Mouse (Mus musculus) CD4-positive helper T cell, adult 2 months (primary cell): ENCODE data around the gene Cul3.
A peak's percentile ranks its signal among the peaks of the same experiment; 100 is the strongest.
"Not testable (repeated sequence)": the region's sequence is repeated elsewhere in the genome, so short reads cannot be mapped to it uniquely, and the experiment has no call there.

Source experiments
- DNase-seq: peaks from one replicate; pipeline ENCODE4 v3.0.0-alpha.2; 2012; ENCODE audit warnings: low read depth, missing footprints, low spot score

The Cul3 gene

GRCm38 (mm10) chr1:80340436-80341376, at the start of gene Cul3:
Cul3 (minus strand) TSS chr1:80340480.
- DNase-seq = peak; percentile 97

GRCm38 (mm10) chr1:80389518-80389917, 49.2 kb upstream of the Cul3 start:
- peak; percentile 64 for DNase-seq

GRCm38 (mm10) chr1:80383613-80384589, 43.6 kb upstream of the Cul3 start:
- DNase-seq = peak; percentile 21

GRCm38 (mm10) chr1:80382928-80383327, 42.6 kb upstream of the Cul3 start:
- no peak for DNase-seq

- DNase-seq = peak; percentile 73
These were observed 41.0 kb upstream of the Cul3 start for GRCm38 (mm10) chr1:80381302-80381701.

- no peak for DNase-seq
These were observed 31.7 kb upstream of the Cul3 start for GRCm38 (mm10) chr1:80372010-80372409.

- DNase-seq = no peak
These were observed 31.1 kb upstream of the Cul3 start for GRCm38 (mm10) chr1:80371189-80371889.

- DNase-seq = no peak
These were observed 23.2 kb upstream of the Cul3 start for GRCm38 (mm10) chr1:80363486-80363885.

- DNase-seq = no peak
These were observed 22.7 kb upstream of the Cul3 start for GRCm38 (mm10) chr1:80362946-80363345.

GRCm38 (mm10) chr1:80362400-80362799, 22.1 kb upstream of the Cul3 start:
- DNase-seq = no peak

- not testable (repeated sequence) for DNase-seq
These were observed 21.5 kb upstream of the Cul3 start for GRCm38 (mm10) chr1:80361771-80362170.

GRCm38 (mm10) chr1:80360038-80360608, 19.8 kb upstream of the Cul3 start:
- DNase-seq = no peak

- peak; percentile 83 for DNase-seq
These were observed 232 bp downstream of the Cul3 start for GRCm38 (mm10) chr1:80340061-80340435.

- DNase-seq = peak; percentile 42
These were observed 757 bp downstream of the Cul3 start for GRCm38 (mm10) chr1:80339425-80340021.

GRCm38 (mm10) chr1:80338398-80338797, 1.9 kb downstream of the Cul3 start:
- DNase-seq = no peak

- no peak for DNase-seq
These were observed 4.4 kb downstream of the Cul3 start for GRCm38 (mm10) chr1:80335726-80336368.

- DNase-seq = no peak
These were observed 5.2 kb downstream of the Cul3 start for GRCm38 (mm10) chr1:80335118-80335517.

- no peak for DNase-seq
These were observed 9.3 kb downstream of the Cul3 start for GRCm38 (mm10) chr1:80330970-80331369.

- no peak for DNase-seq
These were observed 14.5 kb downstream of the Cul3 start for GRCm38 (mm10) chr1:80325761-80326160.

GRCm38 (mm10) chr1:80324370-80324769, 15.9 kb downstream of the Cul3 start:
- DNase-seq = peak; percentile 33
